Mouse (Mus musculus): ENCODE results near the gene Wfdc1. TPM values are rescaled to one million over a fixed set of nuclear protein-coding genes. Genes with fewer than 3 reads are reported as not detected.

Wfdc1 gene
- polyA plus RNA-seq, 1 experiment = 7.4 TPM

- H3K4me3 ChIP-seq (ENCODE audit: control insufficient read depth, insufficient read depth, low read length) = no peak overlapping the region
- TF ChIP-seq CTCF (IDR thresholded peaks at IDR 0.05; ENCODE audit: borderline replicate concordance, control insufficient read depth, extremely low read depth, insufficient read depth, low read length, poor library complexity) (no peak), POLR2A (IDR thresholded peaks at IDR 0.05; ENCODE audit: control insufficient read depth, extremely low read depth, insufficient read depth, low read length, poor library complexity) (no peak)
- no peaks in the 10 kb centered on the region for H3K36me3 ChIP-seq (ENCODE audit: control insufficient read depth, insufficient read depth, low read length)
- DNase-seq = no peak
- WGBS = 79% methylated on average over 16 of the region's 16 CpGs
- peaks cover 5% of the 10 kb centered on the region; the same call in 1 of the 2 replicates for H3K4me1 ChIP-seq (replicated peaks; ENCODE audit: control insufficient read depth, insufficient read depth, low read length)
- no peaks in the 10 kb centered on the region; the same call in 1 of the 2 replicates for H3K27me3 ChIP-seq (ENCODE audit: control insufficient read depth, insufficient read depth, low read length)
- H3K27ac ChIP-seq (ENCODE audit: control insufficient read depth, insufficient read depth, low read length) = no peak overlapping the region
These were observed 4.4 kb downstream of the Wfdc1 start for GRCm38 (mm10) chr8:119670419-119671091.

GRCm38 (mm10) chr8:119673976-119674555, 7.9 kb downstream of the Wfdc1 start:
- TF ChIP-seq POLR2A (IDR thresholded peaks at IDR 0.05; ENCODE audit: control insufficient read depth, extremely low read depth, insufficient read depth, low read length, poor library complexity) (no peak), CTCF (IDR thresholded peaks at IDR 0.05; ENCODE audit: borderline replicate concordance, control insufficient read depth, extremely low read depth, insufficient read depth, low read length, poor library complexity) (no peak)
- no peak overlapping the region for H3K4me3 ChIP-seq (ENCODE audit: control insufficient read depth, insufficient read depth, low read length)
- H3K27ac ChIP-seq (ENCODE audit: control insufficient read depth, insufficient read depth, low read length) = no peak overlapping the region
- no peaks in the 10 kb centered on the region for H3K27me3 ChIP-seq (ENCODE audit: control insufficient read depth, insufficient read depth, low read length)
- no peak for DNase-seq
- peaks cover 8% of the 10 kb centered on the region; the same call in 1 of the 2 replicates for H3K4me1 ChIP-seq (replicated peaks; ENCODE audit: control insufficient read depth, insufficient read depth, low read length)
- no peaks in the 10 kb centered on the region for H3K36me3 ChIP-seq (ENCODE audit: control insufficient read depth, insufficient read depth, low read length)
- WGBS = 86% methylated on average over 11 of the region's 11 CpGs

- DNase-seq = no peak
- no peak overlapping the region for H3K4me3 ChIP-seq (ENCODE audit: control insufficient read depth, insufficient read depth, low read length)
- no peak overlapping the region for H3K27ac ChIP-seq (ENCODE audit: control insufficient read depth, insufficient read depth, low read length)
- no peaks in the 10 kb centered on the region for H3K36me3 ChIP-seq (ENCODE audit: control insufficient read depth, insufficient read depth, low read length)
- peaks cover 8% of the 10 kb centered on the region; the same call in 1 of the 2 replicates for H3K4me1 ChIP-seq (replicated peaks; ENCODE audit: control insufficient read depth, insufficient read depth, low read length)
- TF ChIP-seq POLR2A (IDR thresholded peaks at IDR 0.05; ENCODE audit: control insufficient read depth, extremely low read depth, insufficient read depth, low read length, poor library complexity) (no peak), CTCF (IDR thresholded peaks at IDR 0.05; ENCODE audit: borderline replicate concordance, control insufficient read depth, extremely low read depth, insufficient read depth, low read length, poor library complexity) (no peak)
- no peaks in the 10 kb centered on the region for H3K27me3 ChIP-seq (ENCODE audit: control insufficient read depth, insufficient read depth, low read length)
- WGBS = 95% methylated on average over 5 of the region's 5 CpGs
These were observed 9.3 kb downstream of the Wfdc1 start for GRCm38 (mm10) chr8:119675457-119675856.

GRCm38 (mm10) chr8:119676389-119676788, 10.2 kb downstream of the Wfdc1 start:
- Histone ChIP-seq H3K36me3 (ENCODE audit: control insufficient read depth, insufficient read depth, low read length) (no peaks in the 10 kb centered on the region), H3K4me1 (replicated peaks; ENCODE audit: control insufficient read depth, insufficient read depth, low read length) (peaks cover 8% of the 10 kb centered on the region; the same call in 1 of the 2 replicates), H3K27me3 (ENCODE audit: control insufficient read depth, insufficient read depth, low read length) (no peaks in the 10 kb centered on the region), H3K27ac (ENCODE audit: control insufficient read depth, insufficient read depth, low read length) (no peak overlapping the region), H3K4me3 (ENCODE audit: control insufficient read depth, insufficient read depth, low read length) (no peak overlapping the region)
- TF ChIP-seq CTCF (IDR thresholded peaks at IDR 0.05; ENCODE audit: borderline replicate concordance, control insufficient read depth, extremely low read depth, insufficient read depth, low read length, poor library complexity) (peak; percentile 76; the same call in 1 of the 2 replicates), POLR2A (IDR thresholded peaks at IDR 0.05; ENCODE audit: control insufficient read depth, extremely low read depth, insufficient read depth, low read length, poor library complexity) (no peak)
- WGBS = 6% methylated on average over 8 of the region's 8 CpGs
- DNase-seq = peak; percentile 86

GRCm38 (mm10) chr8:119678138-119678843, 12.1 kb downstream of the Wfdc1 start:
- Histone ChIP-seq H3K4me1 (replicated peaks; ENCODE audit: control insufficient read depth, insufficient read depth, low read length) (peaks cover 7% of the 10 kb centered on the region; the same call in 1 of the 2 replicates), H3K36me3 (ENCODE audit: control insufficient read depth, insufficient read depth, low read length) (no peaks in the 10 kb centered on the region), H3K27me3 (ENCODE audit: control insufficient read depth, insufficient read depth, low read length) (no peaks in the 10 kb centered on the region), H3K4me3 (ENCODE audit: control insufficient read depth, insufficient read depth, low read length) (no peak overlapping the region), H3K27ac (ENCODE audit: control insufficient read depth, insufficient read depth, low read length) (no peak overlapping the region)
- WGBS = 34% methylated on average over 18 of the region's 18 CpGs
- TF ChIP-seq CTCF (IDR thresholded peaks at IDR 0.05; ENCODE audit: borderline replicate concordance, control insufficient read depth, extremely low read depth, insufficient read depth, low read length, poor library complexity) (peak; percentile 56; the same call in 1 of the 2 replicates), POLR2A (IDR thresholded peaks at IDR 0.05; ENCODE audit: control insufficient read depth, extremely low read depth, insufficient read depth, low read length, poor library complexity) (no peak)
- DNase-seq = no peak

- WGBS = 87% methylated on average over 14 of the region's 14 CpGs
- H3K27me3 ChIP-seq (ENCODE audit: control insufficient read depth, insufficient read depth, low read length) = no peaks in the 10 kb centered on the region
These were observed 13.0 kb downstream of the Wfdc1 start for GRCm38 (mm10) chr8:119679184-119679583.

More at GRCm38 (mm10) chr8:119679184-119679583, 13.0 kb downstream of the Wfdc1 start:
- Histone ChIP-seq H3K27ac (ENCODE audit: control insufficient read depth, insufficient read depth, low read length) (no peak overlapping the region), H3K4me1 (replicated peaks; ENCODE audit: control insufficient read depth, insufficient read depth, low read length) (0 out of 2 replicates have a peak, but pooled peaks cover 3% of the 10 kb centered on the region), H3K4me3 (ENCODE audit: control insufficient read depth, insufficient read depth, low read length) (no peak overlapping the region), H3K36me3 (ENCODE audit: control insufficient read depth, insufficient read depth, low read length) (no peaks in the 10 kb centered on the region)
- TF ChIP-seq POLR2A (IDR thresholded peaks at IDR 0.05; ENCODE audit: control insufficient read depth, extremely low read depth, insufficient read depth, low read length, poor library complexity) (no peak), CTCF (IDR thresholded peaks at IDR 0.05; ENCODE audit: borderline replicate concordance, control insufficient read depth, extremely low read depth, insufficient read depth, low read length, poor library complexity) (no peak)
- DNase-seq = no peak

All from thymus, adult 2 months (tissue).